Comparison of ENCODE assay signal across 9 mouse cellular contexts in genomic region chr9:21926784-21927183, GRCm38 (mm10). TPM values are rescaled to one million over a fixed set of nuclear protein-coding genes. Genes with fewer than 3 reads are reported as not detected.
DNase-seq lines count a peak whose midpoint lies in the region; ATAC-seq and TF ChIP-seq lines count a peak whose summit lies in the region.
"Had no signal": no experiment of that assay in that cellular context is flagged by ENCODE, and none has a peak within 500 bp of the region (broad histone marks: within the 10 kb centered on the region; RNA-seq: fewer than 3 reads in every experiment).

No protein-coding gene starts in this region.

- no peak; the same call in 1 of the 2 replicates for TF ChIP-seq POLR2A in lung, adult 2 months (IDR thresholded peaks at IDR 0.05; ENCODE audit: borderline replicate concordance, extremely low read depth, low read depth, low read length)
- no peak for TF ChIP-seq POLR2A in embryonic fibroblast, embryonic 13.5 days (IDR thresholded peaks at IDR 0.05; ENCODE audit: low read depth, low read length)

- intact Hi-C loops in gastrocnemius, postnatal 14 days (cut with DNase I; ENCODE audit: low total_unique reads), result no loop called here

- H3K27me3 ChIP-seq in limb, embryonic 12.5 days, result no peaks in the 10 kb centered on the region

- peak overlapping the region; percentile 64 for H3K9ac ChIP-seq in limb, embryonic 12.5 days (replicated peaks)

- DNase-seq in lung, adult 2 months, result no peak
- no peak for DNase-seq in lung, postnatal 4 days
- DNase-seq in gastrocnemius, postnatal 14 days, result no peak

- ATAC-seq in limb, embryonic 12.5 days (ENCODE audit: insufficient number of reproducible peaks, insufficient read depth, low FRiP score, low TSS enrichment, low read depth), result no peak
- ATAC-seq in monocyte, adult 5-6 weeks (replicated peaks; ENCODE audit: insufficient number of reproducible peaks, low FRiP score, low TSS enrichment, poor library complexity, severe bottlenecking), result 0 out of 2 replicates have a peak, but pooled peaks have one; percentile 25
- ATAC-seq in erythroid progenitor cell, adult 5-6 weeks (replicated peaks; ENCODE audit: low FRiP score, poor library complexity, severe bottlenecking), result no peak
- no peak for ATAC-seq in frontal cortex, adult (ENCODE audit: low TSS enrichment)

- peak overlapping the region; percentile 67 for H3K4me3 ChIP-seq in lung, adult 2 months (replicated peaks; ENCODE audit: extremely low read depth, low read depth, low read length)
- peak overlapping the region; percentile 54 for H3K4me3 ChIP-seq in embryonic fibroblast, embryonic 13.5 days (ENCODE audit: insufficient read depth, low read length)
- H3K4me3 ChIP-seq in limb, embryonic 12.5 days (replicated peaks), result peak overlapping the region; percentile 56

- H3K27ac ChIP-seq in embryonic fibroblast, embryonic 13.5 days (ENCODE audit: insufficient read depth, low read length), result peak overlapping the region; percentile 20; the same call in 1 of the 2 replicates
- peak overlapping the region; percentile 46; the same call in 1 of the 2 replicates for H3K27ac ChIP-seq in limb, embryonic 12.5 days

- peak overlapping the region; percentile 68 for H3K4me2 ChIP-seq in limb, embryonic 12.5 days

- TF ChIP-seq CTCF in lung, adult 2 months (IDR thresholded peaks at IDR 0.05; ENCODE audit: insufficient read depth, low read length), result no peak
- TF ChIP-seq CTCF in embryonic fibroblast, embryonic 13.5 days (IDR thresholded peaks at IDR 0.05; ENCODE audit: borderline replicate concordance, insufficient read depth, low read length), result no peak

- WGBS in lung, adult 2 months, result 2% methylated on average over 6 of the region's 6 CpGs
- WGBS in limb, embryonic 12.5 days, result 2% methylated on average over 6 of the region's 6 CpGs

- H3K36me3 ChIP-seq in limb, embryonic 12.5 days, result peaks cover 17% of the 10 kb centered on the region

- H3K9me3 ChIP-seq in limb, embryonic 12.5 days, result no peaks in the 10 kb centered on the region

- peaks cover 10% of the 10 kb centered on the region for H3K4me1 ChIP-seq in lung, adult 2 months (ENCODE audit: control insufficient read depth, insufficient read depth, low read length)
- peaks cover 5% of the 10 kb centered on the region; the same call in 1 of the 2 replicates for H3K4me1 ChIP-seq in embryonic fibroblast, embryonic 13.5 days (ENCODE audit: control insufficient read depth, insufficient read depth, low read length)
- H3K4me1 ChIP-seq in limb, embryonic 12.5 days (replicated peaks), result peaks cover 11% of the 10 kb centered on the region

RNA-seq across cellular contexts. Expression of gene Ccdc159, which starts 0.5 kb away (rescaled TPM):
- polyA plus RNA-seq in lung, adult 2 months (2012; rRNA removed), result 6.3 and 7.6 TPM in 2 replicates
- polyA plus RNA-seq in embryonic fibroblast, embryonic 13.5 days (2011; ENCODE audit: insufficient read length, low read depth, missing spikeins), result 5.6 and 6.2 TPM in 2 replicates
- 5.2 and 5.7 TPM in 2 replicates for polyA plus RNA-seq in limb, embryonic 12.5 days (2016; fragmentation: Nextera tagmentation; extraction: Ambion mirVana)
- 0.21 TPM in 1 of 3 replicates, not detected in the others for total RNA-seq in monocyte, adult 5-6 weeks (2017)
- not detected in 2 replicates for total RNA-seq in erythroid progenitor cell, adult 5-6 weeks (2015; ENCODE audit: low replicate concordance)
- not detected in 2 replicates for total RNA-seq in erythroid progenitor cell, adult 5-6 weeks (2017; ENCODE audit: low replicate concordance)
- total RNA-seq in gastrocnemius, postnatal 14 days (2021), result under 1 TPM; 0.33 TPM
- total RNA-seq: common myeloid progenitor, adult 5-6 weeks had no signal

RNA-seq across cellular contexts. Expression of gene Tmem205, which starts 0.6 kb away (rescaled TPM):
- 190 and 194 TPM in 2 replicates for polyA plus RNA-seq in lung, adult 2 months (2012; rRNA removed)
- polyA plus RNA-seq in embryonic fibroblast, embryonic 13.5 days (2011; ENCODE audit: insufficient read length, low read depth, missing spikeins), result 21.0 and 25.4 TPM in 2 replicates
- 33.4 and 39.4 TPM in 2 replicates for polyA plus RNA-seq in limb, embryonic 12.5 days (2016; fragmentation: Nextera tagmentation; extraction: Ambion mirVana)
- 1.1 to 5.0 TPM (median 4.0 TPM) in 3 replicates for total RNA-seq in monocyte, adult 5-6 weeks (2017)
- 13.8 TPM in 1 of 2 replicates, not detected in the other for total RNA-seq in erythroid progenitor cell, adult 5-6 weeks (2015; ENCODE audit: low replicate concordance)
- not detected in 2 replicates for total RNA-seq in erythroid progenitor cell, adult 5-6 weeks (2017; ENCODE audit: low replicate concordance)
- 10 to 100 TPM; 13.7 to 14.2 TPM for total RNA-seq in gastrocnemius, postnatal 14 days (2021)

RNA-seq across cellular contexts. Expression of gene Rab3d, which starts 8.8 kb away (rescaled TPM):
- 83.6 and 104 TPM in 2 replicates for polyA plus RNA-seq in lung, adult 2 months (2012; rRNA removed)
- 6.7 and 13.5 TPM in 2 replicates for polyA plus RNA-seq in embryonic fibroblast, embryonic 13.5 days (2011; ENCODE audit: insufficient read length, low read depth, missing spikeins)
- 7.3 and 8.8 TPM in 2 replicates for polyA plus RNA-seq in limb, embryonic 12.5 days (2016; fragmentation: Nextera tagmentation; extraction: Ambion mirVana)
- total RNA-seq in monocyte, adult 5-6 weeks (2017), result 8.4 to 22.7 TPM (median 18.5 TPM) in 3 replicates
- 3.8 and 7.2 TPM in 2 replicates for total RNA-seq in erythroid progenitor cell, adult 5-6 weeks (2015; ENCODE audit: low replicate concordance)
- total RNA-seq in erythroid progenitor cell, adult 5-6 weeks (2017; ENCODE audit: low replicate concordance), result 5.0 and 11.6 TPM in 2 replicates
- total RNA-seq in gastrocnemius, postnatal 14 days (2021), result 1 to 10 TPM; 4.1 to 6.6 TPM

RNA-seq across cellular contexts. Expression of gene Plppr2, which starts 10.0 kb away (rescaled TPM):
- polyA plus RNA-seq in lung, adult 2 months (2012; rRNA removed), result 15.6 and 19.2 TPM in 2 replicates
- polyA plus RNA-seq in embryonic fibroblast, embryonic 13.5 days (2011; ENCODE audit: insufficient read length, low read depth, missing spikeins), result 13.1 and 14.9 TPM in 2 replicates
- polyA plus RNA-seq in limb, embryonic 12.5 days (2016; fragmentation: Nextera tagmentation; extraction: Ambion mirVana), result 9.3 and 11.9 TPM in 2 replicates
- total RNA-seq in monocyte, adult 5-6 weeks (2017), result 0.58 TPM in 1 of 3 replicates, not detected in the others
- 1.3 TPM in 1 of 2 replicates, not detected in the other for total RNA-seq in erythroid progenitor cell, adult 5-6 weeks (2015; ENCODE audit: low replicate concordance)
- not detected in 2 replicates for total RNA-seq in erythroid progenitor cell, adult 5-6 weeks (2017; ENCODE audit: low replicate concordance)
- 1 to 10 TPM; 1.4 TPM for total RNA-seq in gastrocnemius, postnatal 14 days (2021)

RNA-seq across cellular contexts. Expression of gene Swsap1, which starts 28.8 kb away (rescaled TPM):
- 10.1 and 10.8 TPM in 2 replicates for polyA plus RNA-seq in lung, adult 2 months (2012; rRNA removed)
- 5.7 and 6.9 TPM in 2 replicates for polyA plus RNA-seq in embryonic fibroblast, embryonic 13.5 days (2011; ENCODE audit: insufficient read length, low read depth, missing spikeins)
- 7.3 and 7.4 TPM in 2 replicates for polyA plus RNA-seq in limb, embryonic 12.5 days (2016; fragmentation: Nextera tagmentation; extraction: Ambion mirVana)
- 2.2 to 5.5 TPM (median 2.5 TPM) in 3 replicates for total RNA-seq in monocyte, adult 5-6 weeks (2017)
- total RNA-seq in erythroid progenitor cell, adult 5-6 weeks (2015; ENCODE audit: low replicate concordance), result 0.42 and 3.2 TPM in 2 replicates
- total RNA-seq in erythroid progenitor cell, adult 5-6 weeks (2017; ENCODE audit: low replicate concordance), result 0.51 TPM in 1 of 2 replicates, not detected in the other
- 1 to 10 TPM; 2.7 to 3.6 TPM for total RNA-seq in gastrocnemius, postnatal 14 days (2021)
